Mouse (Mus musculus) urinary bladder, postnatal 14 days (tissue): ENCODE measurements at regions not wholly inside any gene's neighbourhood (a gene's known extent, or its start where the extent isn't known, plus 50 kb on each side); places are given as distances from the start of the nearest gene placed in this dataset.
"Not testable (repeated sequence)": the region's sequence is repeated elsewhere in the genome, so short reads cannot be mapped to it uniquely, and the experiment has no call there.

Experiments used
- DNase-seq: peaks from one replicate; pipeline ENCODE4 v3.0.0; 2021; ENCODE audit warnings: low spot score

GRCm38 (mm10) chr6:67954570-67954969, 419.0 kb upstream of the Tacstd2 start:
- not testable (repeated sequence) for DNase-seq

GRCm38 (mm10) chr6:67931499-67931898, 395.9 kb upstream of the Tacstd2 start:
- not testable (repeated sequence) for DNase-seq

GRCm38 (mm10) chr6:67922537-67922936, 386.9 kb upstream of the Tacstd2 start:
- DNase-seq: no peak

GRCm38 (mm10) chr6:67913903-67914302, 378.3 kb upstream of the Tacstd2 start:
- DNase-seq: no peak

GRCm38 (mm10) chr6:67913309-67913708, 377.7 kb upstream of the Tacstd2 start:
- DNase-seq: no peak

- no peak for DNase-seq
Observed at GRCm38 (mm10) chr6:67896495-67896894, 360.9 kb upstream of the Tacstd2 start.

- DNase-seq: no peak
Observed at GRCm38 (mm10) chr6:67895858-67896257, 360.3 kb upstream of the Tacstd2 start.

- DNase-seq: no peak
Observed at GRCm38 (mm10) chr6:67887586-67887985, 352.0 kb upstream of the Tacstd2 start.

GRCm38 (mm10) chr6:67884893-67885292, 349.3 kb upstream of the Tacstd2 start:
- DNase-seq: no peak

GRCm38 (mm10) chr6:67881476-67881875, 345.9 kb upstream of the Tacstd2 start:
- DNase-seq: not testable (repeated sequence)

- DNase-seq: not testable (repeated sequence)
Observed at GRCm38 (mm10) chr6:67857945-67858344, 322.3 kb upstream of the Tacstd2 start.

GRCm38 (mm10) chr6:67839486-67839885, 303.9 kb upstream of the Tacstd2 start:
- DNase-seq: not testable (repeated sequence)

- not testable (repeated sequence) for DNase-seq
Observed at GRCm38 (mm10) chr6:67812478-67812877, 276.9 kb upstream of the Tacstd2 start.

GRCm38 (mm10) chr6:67791393-67791792, 255.8 kb upstream of the Tacstd2 start:
- DNase-seq: no peak

- no peak for DNase-seq
Observed at GRCm38 (mm10) chr6:67790742-67791141, 255.1 kb upstream of the Tacstd2 start.

- DNase-seq: no peak
Observed at GRCm38 (mm10) chr6:67787091-67787765, 251.6 kb upstream of the Tacstd2 start.

- no peak for DNase-seq
Observed at GRCm38 (mm10) chr6:67778883-67779282, 243.3 kb upstream of the Tacstd2 start.

- DNase-seq: not testable (repeated sequence)
Observed at GRCm38 (mm10) chr6:67754102-67754501, 218.5 kb upstream of the Tacstd2 start.

GRCm38 (mm10) chr6:67725611-67726010, 190.0 kb upstream of the Tacstd2 start:
- DNase-seq: no peak

GRCm38 (mm10) chr6:67698952-67699351, 163.4 kb upstream of the Tacstd2 start:
- not testable (repeated sequence) for DNase-seq

- DNase-seq: peak; percentile 4
Observed at GRCm38 (mm10) chr6:67690997-67691396, 155.4 kb upstream of the Tacstd2 start.

- not testable (repeated sequence) for DNase-seq
Observed at GRCm38 (mm10) chr6:67683105-67683504, 147.5 kb upstream of the Tacstd2 start.

- not testable (repeated sequence) for DNase-seq
Observed at GRCm38 (mm10) chr6:67681641-67682040, 146.0 kb upstream of the Tacstd2 start.

GRCm38 (mm10) chr6:67679106-67679505, 143.5 kb upstream of the Tacstd2 start:
- DNase-seq: not testable (repeated sequence)
